Mouse (Mus musculus) small intestine, adult 2 months (tissue): ENCODE data around the gene Lrg1.

Source experiments
- CTCF ChIP-seq: fragments of 200-500 bp; IDR thresholded peaks from 2 replicates; pipeline ENCODE4 v1.5.1; 2012; ENCODE audit warnings: low read depth, mild to moderate bottlenecking, control low read depth, inconsistent platforms, low read length, moderate library complexity, mixed read lengths; ENCODE audit not compliant: insufficient replicate concordance, insufficient read length; ENCODE audit errors: extremely low read depth
- POLR2A ChIP-seq: fragments of 200-500 bp; IDR thresholded peaks from 2 replicates; pipeline ENCODE4 v1.6.1; 2012; ENCODE audit warnings: low read depth, mild to moderate bottlenecking, control low read depth, inconsistent platforms, low read length, moderate library complexity

DNA sequence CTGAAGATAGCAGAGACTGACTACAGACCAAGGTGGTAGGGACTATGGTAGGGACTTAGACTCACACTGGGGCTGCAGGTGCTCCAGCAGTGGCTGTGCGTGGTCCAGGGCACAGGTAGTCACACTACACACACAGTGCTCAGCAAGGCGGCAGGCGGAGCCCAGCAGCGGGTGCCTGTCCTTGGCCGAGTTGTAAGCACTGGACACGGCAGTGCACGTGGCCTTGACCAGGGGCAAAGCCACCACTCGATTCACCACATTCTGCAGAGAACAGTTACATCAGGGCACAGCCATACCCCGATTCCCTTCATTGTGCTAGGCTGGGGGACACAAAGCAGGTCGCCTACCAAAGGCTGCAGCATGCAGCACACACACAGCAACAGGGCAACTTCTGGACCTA, 5.6 kb downstream of the Lrg1 start:
- TF ChIP-seq CTCF = no peak
- TF ChIP-seq POLR2A = no peak
